Mouse (Mus musculus) intestine, embryonic 16.5 days (tissue): ENCODE measurements around the gene Qk. TPM values are rescaled to one million over a fixed set of nuclear protein-coding genes. Genes with fewer than 3 reads are reported as not detected.

Experiments used
- ATAC-seq: fragments of 200-750 bp; cut with Nextera tagmentation; 2 replicates; pipeline ENCODE4 v1.8.0; 2017; ENCODE audit warnings: moderate TSS enrichment, moderate library complexity
- H3K27ac ChIP-seq: fragments of 300-500 bp; sonication (generic); 2 replicates; pipeline ENCODE4 v1.5.1; 2014; ENCODE audit warnings: mild to moderate bottlenecking, low read length
- H3K27me3 ChIP-seq: fragments of 300-500 bp; sonication (generic); replicated peaks from 2 replicates; pipeline ENCODE4 v1.6.1; 2014; ENCODE audit warnings: low read length, control low read depth, mixed read lengths; ENCODE audit not compliant: control insufficient read depth, insufficient read depth
- H3K36me3 ChIP-seq: fragments of 300-500 bp; sonication (generic); 2 replicates; pipeline ENCODE4 v1.6.1; 2014; ENCODE audit warnings: low read length, control low read depth; ENCODE audit not compliant: control insufficient read depth, insufficient read depth
- H3K4me1 ChIP-seq: fragments of 300-500 bp; sonication (generic); 2 replicates; pipeline ENCODE4 v1.6.1; 2014; ENCODE audit warnings: low read length, control low read depth, mixed read lengths; ENCODE audit not compliant: control insufficient read depth, insufficient read depth
- H3K4me2 ChIP-seq: fragments of 300-500 bp; sonication (generic); 2 replicates; pipeline ENCODE4 v1.6.1; 2014; ENCODE audit warnings: low read depth, low read length, control low read depth
- H3K4me3 ChIP-seq: fragments of 300-500 bp; sonication (generic); 2 replicates; pipeline ENCODE4 v1.5.1; 2014; ENCODE audit warnings: mild to moderate bottlenecking, low read length
- H3K9ac ChIP-seq: fragments of 300-500 bp; sonication (generic); 2 replicates; pipeline ENCODE4 v1.6.1; 2014; ENCODE audit warnings: low read depth, low read length
- H3K9me3 ChIP-seq: fragments of 300-500 bp; sonication (generic); 2 replicates; pipeline ENCODE4 v1.6.1; 2016; ENCODE audit warnings: low read length, control low read depth; ENCODE audit not compliant: control insufficient read depth
- WGBS: fragments of 180-500 bp; shearing (Covaris S2); extraction: QIAGEN DNeasy Blood & Tissue Kit; methylation state at CpG from one replicate; pipeline ENCODE4 v1.1.7; 2014; 5-methylcytosine and 5-hydroxymethylcytosine counted together
- polyA plus RNA-seq: library from polyadenylated mRNA; unstranded; fragments of >200 nt; fragmentation: Nextera tagmentation; extraction: Ambion mirVana; gene quantifications from 2 replicates; pipeline ENCODE4 v1.2.1, GENCODE M21; 2015

Gene Qk
- polyA plus RNA-seq, 1 experiment from 2014 or later: 9.3 TPM

DNA sequence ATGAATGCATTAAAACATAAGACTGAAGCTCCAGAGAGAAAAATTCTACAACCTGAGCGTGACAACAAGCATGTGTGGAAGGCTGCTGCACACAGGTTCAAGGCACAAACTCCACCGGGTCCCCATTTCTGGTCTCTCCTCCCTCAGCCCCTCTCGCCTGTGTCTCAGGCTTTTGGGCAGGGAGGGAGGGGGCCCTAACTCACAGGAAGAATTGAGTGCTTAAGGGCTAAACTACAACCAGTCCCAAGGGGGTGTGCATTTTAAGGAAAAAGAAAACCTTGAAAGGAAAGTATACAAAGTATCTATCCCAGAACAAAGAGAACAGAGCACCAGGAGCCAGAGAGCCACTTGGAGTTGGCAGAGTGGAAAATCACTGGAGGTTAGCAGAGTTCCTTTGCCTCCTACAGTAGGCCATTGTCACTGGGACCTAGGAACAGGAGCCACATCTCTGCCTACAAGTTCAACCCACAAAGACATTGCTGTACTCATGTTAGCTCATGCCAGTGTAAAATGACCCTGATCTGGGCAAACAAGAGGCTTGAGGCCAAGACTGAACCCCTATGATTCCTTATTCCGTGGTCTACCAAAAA is 132.1 kb downstream of the Qk start:
- Histone ChIP-seq H3K27ac (no peak overlapping the region), H3K4me1 (no peaks in the 10 kb centered on the region), H3K9ac (no peak overlapping the region), H3K4me3 (no peak overlapping the region), H3K36me3 (no peaks in the 10 kb centered on the region), H3K27me3 (no peaks in the 10 kb centered on the region), H3K4me2 (no peak overlapping the region), H3K9me3 (no peaks in the 10 kb centered on the region)
- ATAC-seq: no peak
- 86% methylated on average over 4 of the region's 4 CpGs for WGBS

DNA sequence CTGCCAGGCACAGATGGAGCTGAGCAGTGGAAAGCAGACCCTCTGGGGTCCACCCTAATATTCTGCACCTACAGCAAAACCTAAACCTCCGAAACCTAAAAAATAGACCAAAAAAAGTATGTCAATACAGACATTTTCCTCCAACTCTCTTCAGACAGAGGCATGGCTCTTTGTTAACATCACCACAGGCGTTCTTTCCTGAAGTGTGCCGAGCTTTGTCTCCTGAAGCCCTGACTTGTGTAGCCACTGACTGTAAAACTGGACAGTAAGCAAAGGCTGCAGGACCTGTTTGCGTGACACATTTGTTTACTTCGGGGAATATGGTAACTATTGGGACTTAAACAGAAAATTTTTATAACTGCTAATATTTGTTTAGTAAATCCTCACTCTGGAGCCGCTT is 137.9 kb downstream of the Qk start:
- no peaks in the 10 kb centered on the region for H3K4me1 ChIP-seq
- H3K9ac ChIP-seq: no peak overlapping the region
- H3K4me2 ChIP-seq: no peak overlapping the region
- H3K27ac ChIP-seq: no peak overlapping the region
- no peak overlapping the region for H3K4me3 ChIP-seq
- no peaks in the 10 kb centered on the region for H3K27me3 ChIP-seq
- H3K36me3 ChIP-seq: no peaks in the 10 kb centered on the region
- 71% methylated on average over 6 of the region's 6 CpGs for WGBS
- no peak for ATAC-seq
- H3K9me3 ChIP-seq: no peaks in the 10 kb centered on the region

- no peaks in the 10 kb centered on the region for H3K9me3 ChIP-seq
- ATAC-seq: no peak
- H3K4me1 ChIP-seq: no peaks in the 10 kb centered on the region
- no peak overlapping the region for H3K9ac ChIP-seq
- H3K27me3 ChIP-seq: no peaks in the 10 kb centered on the region
- H3K4me2 ChIP-seq: no peak overlapping the region
- no peak overlapping the region for H3K27ac ChIP-seq
- H3K36me3 ChIP-seq: no peaks in the 10 kb centered on the region
- no peak overlapping the region for H3K4me3 ChIP-seq
- 48% methylated on average over 5 of the region's 5 CpGs for WGBS
Measured at GRCm38 (mm10) chr17:10177096-10177495, 142.6 kb downstream of the Qk start.

DNA sequence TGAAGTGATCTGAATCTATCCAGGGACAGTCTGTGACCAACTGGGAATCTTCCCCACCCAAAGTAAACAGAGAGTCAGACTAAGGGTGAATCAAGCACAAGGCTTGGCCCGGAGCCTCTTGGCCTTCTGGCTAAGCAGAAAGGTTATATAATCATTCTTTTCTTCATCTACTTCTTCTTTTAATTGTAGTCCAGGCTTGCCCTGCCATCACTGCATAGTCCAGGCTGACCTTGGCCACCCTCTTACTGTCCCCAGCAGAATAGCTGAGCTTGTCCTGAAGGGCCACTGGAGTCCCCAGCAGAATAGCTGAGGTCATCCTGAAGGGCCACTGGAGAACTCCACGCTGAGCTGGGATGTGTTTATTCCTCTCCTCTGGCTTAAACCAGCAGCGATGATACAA is 158.4 kb downstream of the Qk start:
- Histone ChIP-seq H3K4me1 (no peaks in the 10 kb centered on the region), H3K9ac (no peak overlapping the region), H3K4me3 (no peak overlapping the region), H3K36me3 (no peaks in the 10 kb centered on the region), H3K4me2 (no peak overlapping the region), H3K27me3 (no peaks in the 10 kb centered on the region), H3K9me3 (no peaks in the 10 kb centered on the region; the same call in 1 of the 2 replicates), H3K27ac (no peak overlapping the region)
- ATAC-seq: no peak
- WGBS: 89% methylated on average over 3 of the region's 3 CpGs

- Histone ChIP-seq H3K27me3 (no peaks in the 10 kb centered on the region), H3K27ac (no peak overlapping the region), H3K4me1 (no peaks in the 10 kb centered on the region), H3K9ac (no peak overlapping the region), H3K9me3 (no peaks in the 10 kb centered on the region; the same call in 1 of the 2 replicates), H3K4me3 (no peak overlapping the region), H3K36me3 (no peaks in the 10 kb centered on the region), H3K4me2 (no peak overlapping the region)
- ATAC-seq: no peak
- WGBS: 75% methylated on average over 6 of the region's 6 CpGs
Measured at GRCm38 (mm10) chr17:10160415-10160814, 159.2 kb downstream of the Qk start.

DNA sequence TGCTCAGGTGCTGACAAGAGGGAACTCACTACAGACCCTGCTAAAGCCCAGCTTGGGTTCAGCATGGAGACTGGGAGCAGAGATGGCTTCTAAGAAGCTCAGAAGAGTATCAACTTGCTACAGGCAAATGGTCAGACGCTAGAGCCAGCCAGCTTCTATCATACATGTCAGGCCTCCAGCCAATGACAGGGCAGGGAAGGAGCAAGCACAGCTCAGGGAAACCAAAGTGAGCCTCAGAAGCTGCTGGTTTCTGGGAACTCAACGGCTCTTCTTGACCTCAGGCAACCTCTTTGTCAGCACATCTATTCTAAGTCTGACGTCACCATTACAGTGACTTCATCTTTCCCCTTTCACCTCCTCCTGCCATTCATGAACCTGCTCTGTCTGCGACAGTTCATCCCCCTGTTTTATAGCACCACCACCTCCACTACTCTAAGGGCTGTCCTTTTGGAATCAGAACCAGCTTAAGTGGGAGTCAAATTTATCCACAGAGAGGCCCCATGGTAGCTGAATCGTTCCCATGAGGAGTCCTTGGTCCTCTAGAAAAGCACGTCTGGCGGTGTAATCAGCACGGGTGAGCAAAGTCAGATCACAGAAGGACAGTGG is 166.7 kb downstream of the Qk start:
- Histone ChIP-seq H3K9ac (no peak overlapping the region), H3K4me2 (no peak overlapping the region), H3K27ac (no peak overlapping the region), H3K4me3 (no peak overlapping the region), H3K36me3 (no peaks in the 10 kb centered on the region), H3K27me3 (no peaks in the 10 kb centered on the region), H3K9me3 (no peaks in the 10 kb centered on the region; the same call in 1 of the 2 replicates), H3K4me1 (no peaks in the 10 kb centered on the region)
- 55% methylated on average over 8 of the region's 8 CpGs for WGBS
- no peak for ATAC-seq
